Mouse (Mus musculus): ENCODE data around the gene Errfi1.

Gene Errfi1

GRCm38 (mm10) chr4:150914290-150914733 lies 60.6 kb downstream of the Errfi1 start, which contains the start of the genes Park7 and Tnfrsf9:
TSS of gene Park7 (minus strand) at chr4:150914437.
TSS of gene Tnfrsf9 (plus strand) at chr4:150914562.
- DNase-seq (ENCODE audit: low read depth, low spot score): peak; percentile 88

DNA sequence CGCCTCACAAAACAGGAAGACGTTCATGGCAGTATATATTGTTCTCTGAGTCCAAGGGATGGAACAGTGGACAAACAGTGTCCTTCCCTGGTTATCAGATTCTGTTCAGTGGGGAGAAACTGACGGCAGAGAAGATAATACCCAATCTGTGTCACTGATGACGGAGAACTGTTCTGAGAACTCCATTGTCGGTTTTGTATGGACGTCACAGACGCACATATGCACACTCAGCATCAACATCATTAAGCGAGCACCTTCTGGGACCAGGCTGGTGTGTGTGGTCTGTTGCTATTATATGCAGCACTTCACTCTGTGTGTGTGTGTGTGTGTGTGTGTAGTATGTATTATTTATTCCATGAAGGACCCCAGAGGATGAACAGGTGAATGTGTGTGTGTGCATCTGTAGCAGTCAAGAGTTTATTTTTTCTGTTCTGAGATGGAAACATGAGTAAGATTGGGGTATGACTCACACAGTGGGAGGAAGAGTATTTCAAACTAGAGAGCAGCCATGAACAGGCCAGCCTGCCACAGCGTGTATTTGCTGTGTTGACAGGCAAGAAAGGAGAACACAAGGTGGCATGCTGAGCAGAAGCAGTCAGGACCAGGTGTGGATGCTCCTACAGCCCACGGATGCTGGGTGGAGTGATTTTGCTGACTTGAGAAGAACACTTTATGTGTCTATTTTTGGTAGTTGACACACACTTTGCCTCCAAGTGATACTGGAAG lies 61.6 kb downstream of the Errfi1 start:
- no peak for DNase-seq (ENCODE audit: low read depth, low spot score)

GRCm38 (mm10) chr4:150917336-150918027 lies 63.8 kb downstream of the Errfi1 start:
- DNase-seq (ENCODE audit: low read depth, low spot score): no peak

Data from c-Kit-negative CD71-positive TER-119-positive erythroid progenitor cells, embryonic 14.5 days (primary cell).